In the genomic region with DNA sequence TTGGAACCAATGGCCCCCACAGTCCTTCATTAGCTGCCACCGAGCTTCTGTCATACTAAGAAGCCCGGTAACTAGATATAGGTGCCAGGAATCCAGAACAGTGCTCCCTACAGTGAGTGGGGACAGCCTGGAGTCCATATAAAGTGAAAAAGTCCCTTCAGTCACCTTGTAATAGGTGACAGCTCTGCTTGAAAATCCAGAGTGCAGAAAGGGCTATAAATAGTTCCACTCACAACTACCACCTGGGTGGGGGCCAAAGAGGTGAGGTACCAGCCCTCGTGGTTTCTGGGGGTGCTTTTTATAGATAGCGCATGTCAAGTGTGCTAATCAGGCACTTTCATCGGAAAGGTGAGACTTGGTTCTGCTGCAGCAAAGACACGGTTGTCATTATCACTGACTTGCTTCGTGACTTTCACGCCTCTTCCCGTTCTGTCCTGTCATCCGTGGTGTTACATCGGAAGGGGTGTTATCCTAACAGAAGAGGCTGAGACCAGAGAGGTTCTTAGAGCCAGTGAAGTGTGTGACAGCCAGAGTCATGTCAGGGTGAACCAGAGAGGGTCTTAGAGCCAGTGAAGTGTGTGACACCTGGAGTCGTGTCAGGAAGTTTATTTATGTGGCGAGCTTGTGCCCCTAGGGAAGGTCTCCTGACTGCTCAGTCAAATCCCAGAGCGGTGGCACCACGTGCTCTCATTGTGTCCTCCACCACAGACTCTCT, we compare ENCODE assay signal across 18 mouse cellular contexts.
A peak's percentile ranks its signal among the peaks of the same experiment; 100 is the strongest.
DNase-seq lines count a peak whose midpoint lies in the region; ATAC-seq lines count a peak whose summit lies in the region.
"Had no signal": no experiment of that assay in that cellular context is flagged by ENCODE, and none has a peak within 500 bp of the region (broad histone marks: within the 10 kb centered on the region; RNA-seq: fewer than 3 reads in every experiment).

No protein-coding gene starts in this region.

- H3K27me3 ChIP-seq in kidney, embryonic 14.5 days (ENCODE audit: control insufficient read depth, insufficient read depth, low read length), result peaks cover 2% of the 10 kb centered on the region; the same call in 1 of the 2 replicates
- H3K27me3 ChIP-seq in heart, embryonic 11.5 days (ENCODE audit: control insufficient read depth, insufficient read depth, low read length), result no peaks in the 10 kb centered on the region; the same call in 1 of the 2 replicates

- peaks cover 5% of the 10 kb centered on the region; the same call in 1 of the 2 replicates for H3K4me1 ChIP-seq in kidney, embryonic 14.5 days (ENCODE audit: control insufficient read depth, insufficient read depth, low read length)
- peaks cover 42% of the 10 kb centered on the region for H3K4me1 ChIP-seq in heart, embryonic 11.5 days (ENCODE audit: control insufficient read depth, insufficient read depth, low read length)
- H3K4me1 ChIP-seq: limb, embryonic 15.5 days had no signal

- no peak overlapping the region for H3K4me3 ChIP-seq in kidney, embryonic 14.5 days (ENCODE audit: low read length)
- no peak overlapping the region for H3K4me3 ChIP-seq in heart, embryonic 11.5 days (ENCODE audit: low read depth, low read length)
- H3K4me3 ChIP-seq: limb, embryonic 15.5 days; myocyte had no signal

- no peak overlapping the region for H3K9ac ChIP-seq in kidney, embryonic 14.5 days (ENCODE audit: low read depth, low read length)
- no peak overlapping the region for H3K9ac ChIP-seq in heart, embryonic 11.5 days (ENCODE audit: low read depth, low read length)
- H3K9ac ChIP-seq: limb, embryonic 15.5 days had no signal

- H3K27ac ChIP-seq in kidney, embryonic 14.5 days (ENCODE audit: low read depth, low read length), result no peak overlapping the region
- H3K27ac ChIP-seq in heart, embryonic 11.5 days (ENCODE audit: low read depth, low read length), result peak overlapping the region; percentile 80
- H3K27ac ChIP-seq: limb, embryonic 15.5 days had no signal

- no peaks in the 10 kb centered on the region for H3K36me3 ChIP-seq in kidney, embryonic 14.5 days (ENCODE audit: control insufficient read depth, insufficient read depth, low read length)
- H3K36me3 ChIP-seq in heart, embryonic 11.5 days (ENCODE audit: control insufficient read depth, insufficient read depth, low read length), result no peaks in the 10 kb centered on the region
- H3K36me3 ChIP-seq: limb, embryonic 15.5 days had no signal

- peak; percentile 86 for ATAC-seq in kidney, embryonic 14.5 days (ENCODE audit: low FRiP score, low TSS enrichment)
- ATAC-seq in heart, embryonic 11.5 days (replicated peaks; ENCODE audit: insufficient number of reproducible peaks, low FRiP score, low TSS enrichment), result peak; percentile 76
- ATAC-seq: hindbrain, embryonic 16.5 days; intestine, postnatal 0 days had no signal

- no peak overlapping the region for H3K4me2 ChIP-seq in kidney, embryonic 14.5 days (replicated peaks; ENCODE audit: low read depth, low read length)
- no peak overlapping the region; the same call in 1 of the 2 replicates for H3K4me2 ChIP-seq in heart, embryonic 11.5 days
- H3K4me2 ChIP-seq: limb, embryonic 15.5 days had no signal

- WGBS in kidney, embryonic 14.5 days, result 21% methylated on average over 15 of the region's 15 CpGs
- 34% methylated on average over 15 of the region's 15 CpGs for WGBS in heart, embryonic 11.5 days (ENCODE audit: insufficient replicate concordance)

- DNase-seq in kidney, adult 11 months, result no peak
- DNase-seq in heart, adult 8-10 months (ENCODE audit: low spot score), result peak; percentile 27
- peak; percentile 47 to 48 for DNase-seq in heart, postnatal 10 days
- DNase-seq in testis, postnatal 10 days (ENCODE audit: low spot score), result no peak
- no peak for DNase-seq in adrenal gland, postnatal 25 days
- DNase-seq: cerebellum, adult 18-20 months; cerebellum, postnatal 36 days; gastrocnemius, postnatal 14 days; layer of hippocampus, postnatal 36 days; lung, postnatal 10 days; midbrain, embryonic 14.5 days; right cerebral cortex, postnatal 25 days had no signal

- no peaks in the 10 kb centered on the region for H3K9me3 ChIP-seq in kidney, embryonic 14.5 days (ENCODE audit: control insufficient read depth, low read length)
- no peaks in the 10 kb centered on the region for H3K9me3 ChIP-seq in heart, embryonic 11.5 days (replicated peaks; ENCODE audit: control insufficient read depth, low read length)
- H3K9me3 ChIP-seq: limb, embryonic 15.5 days had no signal

- intact Hi-C loops in heart, postnatal 10 days (cut with DNase I), result no loop called here

Comparison
In these comparisons a context has a peak if more than half of its experiments do, and no peak if none do; other contexts are left out.
1. DNase-seq: peak in heart, adult 8-10 months (single experiment) and heart, postnatal 10 days (2 of 2); none in kidney, adult 11 months (single experiment), testis, postnatal 10 days (single experiment) and adrenal gland, postnatal 25 days (single experiment).